Mouse (Mus musculus) limb, embryonic 14.5 days (tissue): ENCODE measurements around the gene Selp. TPM values are rescaled to one million over a fixed set of nuclear protein-coding genes. Genes with fewer than 3 reads are reported as not detected.
A peak's percentile ranks its signal among the peaks of the same experiment; 100 is the strongest.

Source experiments
- ATAC-seq: fragments of 200-750 bp; cut with Nextera tagmentation; 2 replicates; pipeline ENCODE4 v1.8.0; 2017; ENCODE audit warnings: low read depth, moderate number of reproducible peaks, moderate TSS enrichment; ENCODE audit not compliant: low FRiP score
- DNase-seq: peaks from one replicate; pipeline ENCODE4 v3.0.0-alpha.2; 2015; ENCODE audit warnings: low spot score
- H3K27ac ChIP-seq: fragments of 300-500 bp; sonication (generic); replicated peaks from 2 replicates; pipeline ENCODE4 v1.5.1; 2014; ENCODE audit warnings: low read depth, mild to moderate bottlenecking, low read length, moderate library complexity, mixed read lengths
- H3K27me3 ChIP-seq: fragments of 300-500 bp; sonication (generic); 2 replicates; pipeline ENCODE4 v1.6.1; 2014; ENCODE audit warnings: low read length, mixed read lengths; ENCODE audit not compliant: control insufficient read depth, insufficient read depth
- H3K36me3 ChIP-seq: fragments of 300-500 bp; sonication (generic); 2 replicates; pipeline ENCODE4 v1.6.1; 2014; ENCODE audit warnings: mild to moderate bottlenecking, low read length, moderate library complexity, mixed read lengths; ENCODE audit not compliant: control insufficient read depth, insufficient read depth
- H3K4me1 ChIP-seq: fragments of 300-500 bp; sonication (generic); 2 replicates; pipeline ENCODE4 v1.6.1; 2014; ENCODE audit warnings: antibody characterized with exemption, low read length, mixed read lengths; ENCODE audit not compliant: control insufficient read depth, insufficient read depth
- H3K4me2 ChIP-seq: fragments of 300-500 bp; sonication (generic); replicated peaks from 2 replicates; pipeline ENCODE4 v1.6.1; 2014; ENCODE audit warnings: low read depth, mild to moderate bottlenecking, low read length, moderate library complexity; ENCODE audit not compliant: severe bottlenecking
- H3K4me3 ChIP-seq: fragments of 300-500 bp; sonication (generic); replicated peaks from 2 replicates; pipeline ENCODE4 v1.5.1; 2014; ENCODE audit warnings: low read length
- H3K9ac ChIP-seq: fragments of 300-500 bp; sonication (generic); 2 replicates; pipeline ENCODE4 v1.6.1; 2014; ENCODE audit warnings: mild to moderate bottlenecking, low read depth, low read length, moderate library complexity; ENCODE audit not compliant: severe bottlenecking
- H3K9me3 ChIP-seq: fragments of 300-500 bp; sonication (generic); 2 replicates; pipeline ENCODE4 v1.6.1; 2016; ENCODE audit warnings: low read length; ENCODE audit not compliant: control insufficient read depth
- POLR2A ChIP-seq: fragments of 200-500 bp; IDR thresholded peaks from 2 replicates; pipeline ENCODE4 v1.8.0; 2012; ENCODE audit warnings: inconsistent platforms, mild to moderate bottlenecking, moderate library complexity, borderline replicate concordance; ENCODE audit not compliant: insufficient read depth, insufficient read length; ENCODE audit errors: extremely low read depth
- WGBS: fragments of 180-500 bp; shearing (Covaris S2); extraction: QIAGEN DNeasy Blood & Tissue Kit; methylation state at CpG from one replicate; pipeline ENCODE4 v1.1.7; 2014; 5-methylcytosine and 5-hydroxymethylcytosine counted together
- polyA plus RNA-seq, 2 experiments: library from polyadenylated mRNA; depleted of rRNA in 1 of 2; stranded (reverse) in 1 of 2; unstranded in 1 of 2; fragments of >200 nt; fragmentation: Nextera tagmentation in 1 of 2; extraction: Ambion mirVana in 1 of 2; gene quantifications; 2 replicates each; pipeline versions ENCODE4 v1.2.1 to v1.2.3; 2012 to 2014

The Selp gene
- polyA plus RNA-seq, 2 experiments: 0.14 to 0.24 TPM

- H3K27me3 ChIP-seq: no peaks in the 10 kb centered on the region
- no peak overlapping the region for H3K9ac ChIP-seq
- no peaks in the 10 kb centered on the region for H3K36me3 ChIP-seq
- no peak overlapping the region for H3K27ac ChIP-seq
- no peak overlapping the region; the same call in 1 of the 2 replicates for H3K4me2 ChIP-seq
- no peaks in the 10 kb centered on the region for H3K9me3 ChIP-seq
- peak; percentile 71 for DNase-seq
- TF ChIP-seq POLR2A: no peak
- 8% methylated on average over 5 of the region's 5 CpGs for WGBS
- peak; percentile 82 for ATAC-seq
- H3K4me1 ChIP-seq: no peaks in the 10 kb centered on the region
- no peak overlapping the region for H3K4me3 ChIP-seq
Measured at GRCm38 (mm10) chr1:164138365-164139130, 23.5 kb downstream of the Selp start.

GRCm38 (mm10) chr1:164139464-164139863 is 24.4 kb downstream of the Selp start:
- no peak overlapping the region for H3K4me3 ChIP-seq
- H3K4me1 ChIP-seq: no peaks in the 10 kb centered on the region
- TF ChIP-seq POLR2A: no peak
- H3K4me2 ChIP-seq: no peak overlapping the region
- H3K27ac ChIP-seq: no peak overlapping the region
- no peaks in the 10 kb centered on the region for H3K9me3 ChIP-seq
- ATAC-seq (no peak), DNase-seq (no peak)
- 62% methylated on average over 4 of the region's 4 CpGs for WGBS
- no peaks in the 10 kb centered on the region for H3K36me3 ChIP-seq
- no peaks in the 10 kb centered on the region for H3K27me3 ChIP-seq
- no peak overlapping the region for H3K9ac ChIP-seq

GRCm38 (mm10) chr1:164149083-164149482 is 34.0 kb downstream of the Selp start:
- H3K4me3 ChIP-seq: no peak overlapping the region
- no peaks in the 10 kb centered on the region for H3K27me3 ChIP-seq
- H3K27ac ChIP-seq: no peak overlapping the region
- 96% methylated on average over 7 of the region's 7 CpGs for WGBS
- H3K9me3 ChIP-seq: no peaks in the 10 kb centered on the region
- H3K4me1 ChIP-seq: no peaks in the 10 kb centered on the region
- H3K36me3 ChIP-seq: no peaks in the 10 kb centered on the region
- no peak overlapping the region for H3K9ac ChIP-seq
- ATAC-seq (no peak), DNase-seq (no peak)
- TF ChIP-seq POLR2A: no peak
- no peak overlapping the region for H3K4me2 ChIP-seq

DNA sequence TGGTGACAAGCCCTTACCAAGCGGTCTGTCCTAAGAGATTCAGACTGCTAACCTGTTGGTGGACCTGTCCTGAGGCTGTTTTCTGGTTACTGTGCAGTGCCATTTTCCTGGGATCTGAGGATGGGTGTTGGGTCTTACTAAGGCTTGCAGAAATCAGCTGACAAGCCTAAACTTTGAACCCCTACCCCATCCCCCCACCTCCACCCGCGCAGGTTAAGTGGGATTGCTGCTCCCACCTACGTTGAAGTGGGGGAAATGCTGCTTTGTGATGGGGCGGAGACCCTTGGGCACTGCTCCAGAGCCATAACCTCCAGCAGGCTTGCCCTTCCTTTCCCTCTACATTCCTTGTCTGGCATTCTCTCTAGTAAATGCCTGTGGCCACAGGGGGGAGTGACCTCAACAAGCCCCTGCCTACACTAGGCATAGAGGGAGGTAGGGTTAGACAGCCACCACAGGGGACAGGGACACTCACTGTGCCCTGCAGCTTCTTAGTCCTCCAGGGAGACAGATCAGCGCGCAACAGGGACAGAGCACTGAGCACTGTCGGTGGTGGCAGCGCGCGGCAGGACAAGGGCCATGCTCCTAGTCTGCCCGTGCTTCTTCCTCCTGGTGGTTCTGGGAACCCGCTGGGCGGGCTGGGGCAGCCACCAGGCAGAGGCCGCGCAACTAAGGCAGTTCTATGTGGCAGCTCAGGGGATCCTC is 36.5 kb downstream of the Selp start, which contains the start of gene F5:
Gene F5 (plus strand): TSS at position 452 of the 702 bp plus-strand sequence.
- WGBS: 13% methylated on average over 16 of the region's 16 CpGs
- Histone ChIP-seq H3K4me2 (no peak within 1 kb of the TSS), H3K4me3 (no peak within 1 kb of the TSS), H3K36me3 (no peaks in the 10 kb centered on the region), H3K27me3 (no peaks in the 10 kb centered on the region), H3K4me1 (no peaks in the 10 kb centered on the region), H3K27ac (no peak within 1 kb of the TSS), H3K9me3 (no peaks in the 10 kb centered on the region), H3K9ac (no peak within 1 kb of the TSS)
- ATAC-seq (no peak), DNase-seq (no peak)
- TF ChIP-seq POLR2A: no peak

- H3K4me1 ChIP-seq: no peaks in the 10 kb centered on the region
- H3K4me3 ChIP-seq: no peak overlapping the region
- WGBS: 88% methylated on average over 5 of the region's 5 CpGs
- no peak overlapping the region for H3K4me2 ChIP-seq
- TF ChIP-seq POLR2A: no peak
- H3K27ac ChIP-seq: no peak overlapping the region
- DNase-seq (no peak), ATAC-seq (no peak)
- no peaks in the 10 kb centered on the region for H3K27me3 ChIP-seq
- no peak overlapping the region for H3K9ac ChIP-seq
- H3K36me3 ChIP-seq: no peaks in the 10 kb centered on the region
- H3K9me3 ChIP-seq: no peaks in the 10 kb centered on the region
Measured at GRCm38 (mm10) chr1:164152836-164153235, 37.8 kb downstream of the Selp start.
